Mouse (Mus musculus): ENCODE results near the gene Slamf7.
A peak's percentile ranks its signal among the peaks of the same experiment; 100 is the strongest.

DNA sequence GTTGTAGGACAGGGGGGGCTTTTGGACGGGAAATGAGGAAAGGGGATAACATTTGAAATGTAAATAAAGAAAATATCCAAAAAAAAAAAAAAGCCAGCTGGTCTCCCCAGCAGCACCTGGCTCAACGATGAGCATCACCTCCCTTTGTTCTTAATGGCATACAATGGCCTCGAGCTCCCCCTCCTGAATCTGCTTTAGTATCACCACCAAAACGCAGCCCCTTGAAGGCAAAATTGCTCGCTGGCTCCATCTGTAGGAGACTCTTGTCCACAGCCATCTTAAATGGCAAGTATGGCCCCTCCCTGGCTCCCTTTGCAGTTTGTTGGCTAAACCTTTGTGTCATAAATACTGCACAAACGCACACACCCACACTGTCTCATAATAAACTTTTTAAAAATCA is 46.1 kb upstream of the Slamf7 start:
- TF ChIP-seq POLR2A (IDR thresholded peaks at IDR 0.05; ENCODE audit: extremely low read depth, insufficient read depth, low read length) (no peak), CTCF (IDR thresholded peaks at IDR 0.05; ENCODE audit: low read depth, low read length) (peak; percentile 7; the same call in 1 of the 2 replicates)

Measured in liver, adult 2 months (tissue).